Mouse (Mus musculus): Measurements from ENCODE around the gene 4931417E11Rik. TPM values are rescaled to one million over a fixed set of nuclear protein-coding genes. Genes with fewer than 3 reads are reported as not detected.

4931417E11Rik gene
- not detected for polyA plus RNA-seq (2012; fragmentation: generic; extraction: Trizol)

DNA sequence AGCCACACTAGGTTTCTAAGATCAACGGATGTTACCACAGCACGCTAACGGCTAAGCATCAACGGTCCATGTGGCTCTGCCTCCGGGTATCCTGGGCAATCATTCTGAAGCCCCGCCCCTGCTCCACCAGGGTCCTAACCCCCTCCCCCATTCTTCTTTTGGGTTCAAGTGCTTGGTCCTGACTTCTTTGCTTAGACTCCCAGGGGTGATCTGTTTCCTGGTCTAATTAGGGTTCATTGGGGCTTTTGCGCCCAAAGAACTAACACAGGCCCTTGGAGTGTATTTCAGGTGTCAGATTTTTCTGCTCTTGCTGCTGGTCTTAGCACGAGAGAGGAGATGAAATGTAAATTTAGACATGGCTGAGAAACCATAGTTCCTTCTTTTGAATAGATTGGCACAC, at the start of gene 4931417E11Rik:
Gene 4931417E11Rik (minus strand): TSS at position 101 of the 400 bp plus-strand sequence.

Other genes with a start within 250 kb of the 4931417E11Rik start
- gene Dnah6, start 248.0 kb downstream of the 4931417E11Rik start, polyA plus RNA-seq (2012; fragmentation: generic; extraction: Trizol), result under 1 TPM in 1 of 2 experiments, not detected in 1; 0.01 TPM
- gene Suclg1, start 221.3 kb downstream of the 4931417E11Rik start, polyA plus RNA-seq (2012; fragmentation: generic; extraction: Trizol), result 10 to 100 TPM; 78.4 to 90.4 TPM